Mouse (Mus musculus): ENCODE results near the gene Cpm. TPM values are rescaled to one million over a fixed set of nuclear protein-coding genes. Genes with fewer than 3 reads are reported as not detected.
A peak's percentile ranks its signal among the peaks of the same experiment; 100 is the strongest.

The Cpm gene
- total and polyA plus RNA-seq, 3 experiments = 0.04 to 0.31 (median 0.17) TPM

GRCm38 (mm10) chr10:117681999-117682857 is 52.9 kb downstream of the Cpm start:
- Histone ChIP-seq H3K4me3 (replicated peaks in 1 of 3; ENCODE audit: low read depth in 2 of 3, low read length in 2 of 3, poor library complexity in 1 of 3) (no peak overlapping the region), H3K9me3 (replicated peaks; ENCODE audit: low read length) (no peaks in the 10 kb centered on the region), H3K79me2 (replicated peaks; ENCODE audit: control insufficient read depth, extremely low read depth, insufficient read depth, poor library complexity, severe bottlenecking) (no peaks in the 10 kb centered on the region), H3K4me2 (ENCODE audit: insufficient read depth, low read depth, poor library complexity, severe bottlenecking) (no peak overlapping the region), H3K27ac (ENCODE audit: insufficient read depth, low read depth) (no peak overlapping the region), H3K4me1 (ENCODE audit: control insufficient read depth in 1 of 2, insufficient read depth in 2 of 2) (no peaks in the 10 kb centered on the region), H3K27me3 (replicated peaks) (no peaks in the 10 kb centered on the region), H3K9ac (ENCODE audit: insufficient read depth, low read depth) (no peak overlapping the region), H3K36me3 (replicated peaks in 1 of 2; ENCODE audit: control insufficient read depth in 1 of 2, insufficient read depth in 1 of 2, low read length in 1 of 2) (no peaks in the 10 kb centered on the region)
- peak; percentile 35 for DNase-seq (ENCODE audit: extremely low read depth)
- TF ChIP-seq MEF2A (IDR thresholded peaks at IDR 0.05; ENCODE audit: borderline replicate concordance, low read depth, low read length) = no peak
- no peak for TF ChIP-seq MAZ (IDR thresholded peaks at IDR 0.05; ENCODE audit: low read depth, low read length)
- TF ChIP-seq IRF4 (IDR thresholded peaks at IDR 0.05; ENCODE audit: low read depth, low read length) = no peak
- TF ChIP-seq SMC3 (IDR thresholded peaks at IDR 0.05; ENCODE audit: low read depth, low read length) = peak; percentile 48
- no peak for TF ChIP-seq ZMIZ1 (IDR thresholded peaks at IDR 0.05; ENCODE audit: low read depth, low read length)
- TF ChIP-seq BHLHE40 (IDR thresholded peaks at IDR 0.05; ENCODE audit: low read depth, low read length) = peak; percentile 93
- TF ChIP-seq RAD21 (IDR thresholded peaks at IDR 0.05; ENCODE audit: low read depth, low read length) = peak; percentile 47
- TF ChIP-seq ZKSCAN1 (IDR thresholded peaks at IDR 0.05; ENCODE audit: borderline replicate concordance, low read depth, low read length) = no peak
- TF ChIP-seq SIN3A (IDR thresholded peaks at IDR 0.05; ENCODE audit: low read length) = 0 out of 2 replicates have a peak, but pooled peaks have one; percentile 21
- TF ChIP-seq MYC (IDR thresholded peaks at IDR 0.05; ENCODE audit: low read depth, low read length) = peak; percentile 78; the same call in 1 of the 2 replicates
- TF ChIP-seq CTCF (conservative IDR thresholded peaks at IDR 0.05 in 1 of 2, IDR thresholded peaks at IDR 0.05 in 1 of 2; ENCODE audit: low read depth in 2 of 2, low read length in 2 of 2) = peak; percentile 31 to 68; a peak in 3 of 4 replicates
- in situ Hi-C loops (cut with MboI; ENCODE audit: low pct_ligation_motif_present, low pct_unique_long_range_greater_than_20kb, low sequenced_read_pairs) (no loop called here), dilution Hi-C loops (cut with MboI; ENCODE audit: extremely low pct_ligation_motif_present, extremely low pct_unique_long_range_greater_than_20kb, low sequenced_read_pairs) (no loop called here)

GRCm38 (mm10) chr10:117682858-117683733 is 53.8 kb downstream of the Cpm start:
- H3K36me3 ChIP-seq (replicated peaks in 1 of 2; ENCODE audit: control insufficient read depth in 1 of 2, insufficient read depth in 1 of 2, low read length in 1 of 2) = peaks cover 0 to 3% of the 10 kb centered on the region in 2 experiments
- no peaks in the 10 kb centered on the region for H3K4me1 ChIP-seq (ENCODE audit: control insufficient read depth in 1 of 2, insufficient read depth in 2 of 2)
- no peak overlapping the region for H3K4me3 ChIP-seq (replicated peaks in 1 of 3; ENCODE audit: low read depth in 2 of 3, low read length in 2 of 3, poor library complexity in 1 of 3)
- no peaks in the 10 kb centered on the region for H3K79me2 ChIP-seq (replicated peaks; ENCODE audit: control insufficient read depth, extremely low read depth, insufficient read depth, poor library complexity, severe bottlenecking)
- no peak overlapping the region for H3K9ac ChIP-seq (ENCODE audit: insufficient read depth, low read depth)
- H3K4me2 ChIP-seq (ENCODE audit: insufficient read depth, low read depth, poor library complexity, severe bottlenecking) = no peak overlapping the region
- TF ChIP-seq ZMIZ1 (IDR thresholded peaks at IDR 0.05; ENCODE audit: low read depth, low read length) = no peak
- no peak for TF ChIP-seq MAFK (IDR thresholded peaks at IDR 0.05; ENCODE audit: insufficient replicate concordance, low read length)
- no peak for TF ChIP-seq TCF12 (IDR thresholded peaks at IDR 0.05; ENCODE audit: low read depth, low read length)
- no peak for TF ChIP-seq ZNF384 (IDR thresholded peaks at IDR 0.05; ENCODE audit: low read depth, low read length)
- no peak for TF ChIP-seq USF2 (conservative IDR thresholded peaks at IDR 0.05; ENCODE audit: low read depth, low read length)
- TF ChIP-seq SMC3 (IDR thresholded peaks at IDR 0.05; ENCODE audit: low read depth, low read length) = no peak
- TF ChIP-seq POLR2A (IDR thresholded peaks at IDR 0.05; ENCODE audit: low read depth, low read length) = no peak
- no peak for TF ChIP-seq USF1 (IDR thresholded peaks at IDR 0.05; ENCODE audit: low read depth, low read length)
- no peak for TF ChIP-seq POLR2AphosphoS2 (IDR thresholded peaks at IDR 0.05; ENCODE audit: low read depth, low read length)
- TF ChIP-seq PAX5 (IDR thresholded peaks at IDR 0.05; ENCODE audit: low read length) = no peak
- no peak for TF ChIP-seq SIN3A (IDR thresholded peaks at IDR 0.05; ENCODE audit: low read length)
- TF ChIP-seq IRF4 (IDR thresholded peaks at IDR 0.05; ENCODE audit: low read depth, low read length) = no peak
- TF ChIP-seq MAX (IDR thresholded peaks at IDR 0.05; ENCODE audit: low read length) = no peak
- dilution Hi-C loops (cut with MboI; ENCODE audit: extremely low pct_ligation_motif_present, extremely low pct_unique_long_range_greater_than_20kb, low sequenced_read_pairs) (no loop called here), in situ Hi-C loops (cut with MboI; ENCODE audit: low pct_ligation_motif_present, low pct_unique_long_range_greater_than_20kb, low sequenced_read_pairs) (no loop called here)
- no peak overlapping the region for H3K27ac ChIP-seq (ENCODE audit: insufficient read depth, low read depth)
- no peaks in the 10 kb centered on the region for H3K27me3 ChIP-seq (replicated peaks)
- no peaks in the 10 kb centered on the region for H3K9me3 ChIP-seq (replicated peaks; ENCODE audit: low read length)
- no peak for DNase-seq (ENCODE audit: extremely low read depth)
